ENCODE assay signal across 8 mouse cellular contexts in the genomic region with DNA sequence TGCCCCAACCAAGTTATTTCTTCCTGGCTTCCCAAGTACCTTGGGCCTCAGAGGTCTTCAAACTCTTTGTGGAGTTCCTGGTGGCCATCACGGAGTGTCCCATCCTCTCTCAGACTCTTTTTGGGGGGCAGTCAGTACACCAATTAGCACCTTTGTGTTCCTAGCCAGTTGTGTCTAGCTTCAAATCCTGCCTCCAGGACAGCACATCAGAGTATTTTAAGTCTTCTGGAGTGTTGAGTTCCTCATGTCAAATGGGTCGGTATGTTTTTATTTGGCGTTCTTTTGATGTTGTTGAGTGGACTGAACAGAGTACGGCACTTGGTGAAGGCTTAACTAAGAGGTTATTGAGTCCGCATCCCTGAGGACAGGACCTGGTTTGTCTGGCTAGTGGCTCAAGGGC. TPM values are rescaled to one million over a fixed set of nuclear protein-coding genes. Genes with fewer than 3 reads are reported as not detected.
DNase-seq lines count a peak whose midpoint lies in the region; ATAC-seq and TF ChIP-seq lines count a peak whose summit lies in the region.

No protein-coding gene starts in this region.

- peak overlapping the region; percentile 85 for H3K4me2 ChIP-seq in forebrain, embryonic 12.5 days
- H3K4me2 ChIP-seq in liver, embryonic 13.5 days: peak overlapping the region; percentile 94

- intact Hi-C loops in gastrocnemius, adult 2 months (cut with DNase I): no loop called here
- intact Hi-C loops in left cerebral cortex, postnatal 14 days (cut with DNase I): no loop called here

- peak overlapping the region; percentile 88 for H3K27ac ChIP-seq in gastrocnemius, adult 2 months
- H3K27ac ChIP-seq in forebrain, embryonic 12.5 days: peak overlapping the region; percentile 99
- no peak overlapping the region for H3K27ac ChIP-seq in liver, embryonic 13.5 days

- no peak for TF ChIP-seq CTCF in gastrocnemius, adult 2 months (IDR thresholded peaks at IDR 0.05)
- no peak for TF ChIP-seq CTCF in C2C12 (IDR thresholded peaks at IDR 0.05; ENCODE audit: control insufficient read depth, insufficient read depth, insufficient read length)

- H3K9me3 ChIP-seq in forebrain, embryonic 12.5 days: no peaks in the 10 kb centered on the region
- H3K9me3 ChIP-seq in liver, embryonic 13.5 days (replicated peaks): no peaks in the 10 kb centered on the region

- 0 out of 2 replicates have a peak, but pooled peaks have one; percentile 0 for ATAC-seq in forebrain, embryonic 12.5 days (ENCODE audit: low FRiP score)
- no peak for ATAC-seq in liver, embryonic 13.5 days (ENCODE audit: low read depth)

- 53% methylated on average over 5 of the region's 5 CpGs for WGBS in forebrain, embryonic 12.5 days
- 65% methylated on average over 5 of the region's 5 CpGs for WGBS in liver, embryonic 13.5 days (ENCODE audit: insufficient replicate concordance)

- H3K79me3 ChIP-seq in C2C12 (ENCODE audit: low read depth): peaks cover 31% of the 10 kb centered on the region

- peak overlapping the region; percentile 27 for H3ac ChIP-seq in C2C12 (ENCODE audit: control insufficient read depth, insufficient read length, low read depth)

- peaks cover 63% of the 10 kb centered on the region for H3K4me1 ChIP-seq in forebrain, embryonic 12.5 days
- H3K4me1 ChIP-seq in liver, embryonic 13.5 days (replicated peaks): peaks cover 40% of the 10 kb centered on the region

- no peaks in the 10 kb centered on the region for H3K27me3 ChIP-seq in C2C12 (ENCODE audit: control insufficient read depth, insufficient read depth, insufficient read length)
- H3K27me3 ChIP-seq in forebrain, embryonic 12.5 days: no peaks in the 10 kb centered on the region
- H3K27me3 ChIP-seq in liver, embryonic 13.5 days: peaks cover 62% of the 10 kb centered on the region

- H3K79me2 ChIP-seq in C2C12 (ENCODE audit: control insufficient read depth, insufficient read depth): peaks cover 41% of the 10 kb centered on the region

- peak overlapping the region; percentile 83 for H3K4me3 ChIP-seq in gastrocnemius, adult 2 months
- H3K4me3 ChIP-seq in C2C12 (ENCODE audit: insufficient read depth, poor library complexity, severe bottlenecking): peak overlapping the region; percentile 21
- peak overlapping the region; percentile 78 for H3K4me3 ChIP-seq in forebrain, embryonic 12.5 days (replicated peaks)
- peak overlapping the region; percentile 67; the same call in 1 of the 2 replicates for H3K4me3 ChIP-seq in liver, embryonic 13.5 days (replicated peaks)

- DNase-seq in gastrocnemius, adult 2 months: no peak
- no peak for DNase-seq in gastrocnemius, adult 8-10 months (ENCODE audit: low spot score in 2 of 2)
- DNase-seq in liver, embryonic 13.5 days: no peak
- no peak for DNase-seq in right cerebral cortex, postnatal 10 days (ENCODE audit: low spot score in 2 of 2)
- no peak for DNase-seq in ovary, adult 18-20 months (ENCODE audit: low spot score)
- DNase-seq in left cerebral cortex, postnatal 14 days (ENCODE audit: low spot score in 2 of 2): no peak

- peak overlapping the region; percentile 47 for H3K9ac ChIP-seq in forebrain, embryonic 12.5 days
- no peak overlapping the region for H3K9ac ChIP-seq in liver, embryonic 13.5 days

- no peaks in the 10 kb centered on the region for H3K36me3 ChIP-seq in C2C12 (ENCODE audit: control insufficient read depth, insufficient read depth)
- 0 out of 2 replicates have a peak, but pooled peaks cover 4% of the 10 kb centered on the region for H3K36me3 ChIP-seq in forebrain, embryonic 12.5 days (replicated peaks)
- no peaks in the 10 kb centered on the region for H3K36me3 ChIP-seq in liver, embryonic 13.5 days

TF ChIP-seq in C2C12, 6 proteins besides CTCF, POLR2A, EP300 and RAD21:
- no peak for TF ChIP-seq MAX (IDR thresholded peaks at IDR 0.05)
- no peak for TF ChIP-seq CEBPB (IDR thresholded peaks at IDR 0.05; ENCODE audit: low read depth)
- TF ChIP-seq FOSL1 (IDR thresholded peaks at IDR 0.05; ENCODE audit: insufficient read depth, low read length, poor library complexity, severe bottlenecking): no peak
- no peak for TF ChIP-seq MYOD1 (IDR thresholded peaks at IDR 0.05; ENCODE audit: control insufficient read depth, insufficient read length, low read depth)
- no peak for TF ChIP-seq MYOG (IDR thresholded peaks at IDR 0.05; ENCODE audit: control insufficient read depth, extremely low read depth, insufficient read length)
- no peak for TF ChIP-seq USF1 (IDR thresholded peaks at IDR 0.05; ENCODE audit: low read depth)

RNA-seq across cellular contexts. Expression of a gene that starts 0.5 kb away (rescaled TPM):
- total RNA-seq in gastrocnemius, adult 2 months (2021): 1 to 10 TPM; 4.8 to 9.3 TPM
- total RNA-seq in gastrocnemius, adult 8-10 months (2022): 1 to 10 TPM; 2.5 to 3.9 (median 3.3) TPM
- polyA plus RNA-seq in C2C12 (2012; fragmentation: generic; extraction: Trizol): 116 TPM
- 50.7 and 53.6 TPM in 2 replicates for polyA plus RNA-seq in forebrain, embryonic 12.5 days (2016; fragmentation: Nextera tagmentation; extraction: Ambion mirVana)
- polyA plus RNA-seq in liver, embryonic 13.5 days (2015; fragmentation: Nextera tagmentation; extraction: Ambion mirVana): 31.6 and 34.1 TPM in 2 replicates
- total RNA-seq in left cerebral cortex, postnatal 14 days (2021): 10 to 100 TPM in 1 of 2 experiments, 1 to 10 TPM in 1; 8.0 to 10.0 TPM

RNA-seq across cellular contexts. Expression of a gene that starts 4.7 kb away (rescaled TPM):
- 1 to 10 TPM; 2.7 to 3.1 TPM for total RNA-seq in gastrocnemius, adult 2 months (2021)
- total RNA-seq in gastrocnemius, adult 8-10 months (2022): 1 to 10 TPM; 2.3 to 3.7 (median 3.1) TPM
- polyA plus RNA-seq in C2C12 (2012; fragmentation: generic; extraction: Trizol): 54.1 TPM
- polyA plus RNA-seq in forebrain, embryonic 12.5 days (2016; fragmentation: Nextera tagmentation; extraction: Ambion mirVana): 102 and 104 TPM in 2 replicates
- 2.5 and 3.0 TPM in 2 replicates for polyA plus RNA-seq in liver, embryonic 13.5 days (2015; fragmentation: Nextera tagmentation; extraction: Ambion mirVana)
- total RNA-seq in left cerebral cortex, postnatal 14 days (2021): 100 to 1,000 TPM; 180 to 190 TPM

Comparison
In these comparisons a context has a peak if more than half of its experiments do, and no peak if none do; other contexts are left out.
1. H3K4me3 ChIP-seq: peak in every context shown above with its lines; median percentile 83 in gastrocnemius, adult 2 months; 78 in forebrain, embryonic 12.5 days; 67 in liver, embryonic 13.5 days; 21 in C2C12.
2. RNA of a gene that starts 4.7 kb away (total RNA-seq): 180 to 190 TPM in left cerebral cortex, postnatal 14 days; 2.3 to 3.7 TPM in gastrocnemius, adult 8-10 months and 2.7 to 3.1 TPM in gastrocnemius, adult 2 months; every median in the first group is over 10 times any median in the second.